15 mouse cellular contexts compared by ENCODE assay signal in genomic region chr13:60748556-60748955, GRCm38 (mm10). TPM values are rescaled to one million over a fixed set of nuclear protein-coding genes. Genes with fewer than 3 reads are reported as not detected.
A peak's percentile ranks its signal among the peaks of the same experiment; 100 is the strongest.
DNase-seq lines count a peak whose midpoint lies in the region; ATAC-seq and TF ChIP-seq lines count a peak whose summit lies in the region.
"Had no signal": no experiment of that assay in that cellular context is flagged by ENCODE, and none has a peak within 500 bp of the region (broad histone marks: within the 10 kb centered on the region; RNA-seq: fewer than 3 reads in every experiment).

No protein-coding gene starts in this region.

- no peaks in the 10 kb centered on the region for H3K4me1 ChIP-seq in intestine, postnatal 0 days (replicated peaks; ENCODE audit: control insufficient read depth, insufficient read depth, low read length)
- H3K4me1 ChIP-seq in intestine, embryonic 15.5 days (replicated peaks), result no peaks in the 10 kb centered on the region
- no peaks in the 10 kb centered on the region for H3K4me1 ChIP-seq in midbrain, postnatal 0 days (ENCODE audit: insufficient read depth, low read length)
- H3K4me1 ChIP-seq in midbrain, embryonic 10.5 days, result no peaks in the 10 kb centered on the region
- H3K4me1 ChIP-seq in stomach, postnatal 0 days (replicated peaks; ENCODE audit: control insufficient read depth, insufficient read depth), result no peaks in the 10 kb centered on the region
- H3K4me1 ChIP-seq: embryonic facial prominence, embryonic 12.5 days; limb, embryonic 12.5 days had no signal

- 89% methylated on average over 2 of the region's 2 CpGs for WGBS in intestine, postnatal 0 days
- 88% methylated on average over 2 of the region's 2 CpGs for WGBS in intestine, embryonic 15.5 days
- 87% methylated on average over 2 of the region's 2 CpGs for WGBS in midbrain, postnatal 0 days
- 87% methylated on average over 2 of the region's 2 CpGs for WGBS in midbrain, embryonic 10.5 days
- whole genome bisulfite sequencing in stomach, postnatal 0 days, result 92% methylated on average over 2 of the region's 2 CpGs

- TF ChIP-seq POLR2A in brain, embryonic 14.5 days (IDR thresholded peaks at IDR 0.05; ENCODE audit: borderline replicate concordance, extremely low read depth, insufficient read depth, insufficient read length, poor library complexity, severe bottlenecking), result no peak

- no peak overlapping the region for H3K9ac ChIP-seq in intestine, postnatal 0 days (ENCODE audit: low read depth, low read length)
- H3K9ac ChIP-seq in intestine, embryonic 15.5 days, result no peak overlapping the region
- H3K9ac ChIP-seq in midbrain, postnatal 0 days (replicated peaks; ENCODE audit: low read length, poor library complexity, severe bottlenecking), result no peak overlapping the region
- no peak overlapping the region for H3K9ac ChIP-seq in stomach, postnatal 0 days (ENCODE audit: low read length)
- H3K9ac ChIP-seq: embryonic facial prominence, embryonic 12.5 days; heart, embryonic 15.5 days; limb, embryonic 12.5 days had no signal

- H3K4me3 ChIP-seq in intestine, postnatal 0 days (ENCODE audit: low read depth, low read length), result no peak overlapping the region
- no peak overlapping the region for H3K4me3 ChIP-seq in intestine, embryonic 15.5 days (replicated peaks)
- H3K4me3 ChIP-seq in midbrain, postnatal 0 days (ENCODE audit: low read depth, low read length), result no peak overlapping the region
- H3K4me3 ChIP-seq in midbrain, embryonic 10.5 days, result no peak overlapping the region
- no peak overlapping the region for H3K4me3 ChIP-seq in stomach, postnatal 0 days (ENCODE audit: low read depth, low read length)
- H3K4me3 ChIP-seq: embryonic facial prominence, embryonic 12.5 days; heart, embryonic 15.5 days; limb, embryonic 12.5 days had no signal

- ATAC-seq in intestine, postnatal 0 days, result 0 out of 2 replicates have a peak, but pooled peaks have one; percentile 27
- no peak for ATAC-seq in intestine, embryonic 15.5 days
- ATAC-seq in midbrain, postnatal 0 days (ENCODE audit: low FRiP score), result no peak
- no peak for ATAC-seq in stomach, postnatal 0 days (ENCODE audit: low FRiP score, low TSS enrichment)

- peaks cover 4% of the 10 kb centered on the region; the same call in 1 of the 2 replicates for H3K36me3 ChIP-seq in intestine, postnatal 0 days (ENCODE audit: control insufficient read depth, insufficient read depth)
- no peaks in the 10 kb centered on the region for H3K36me3 ChIP-seq in intestine, embryonic 15.5 days
- H3K36me3 ChIP-seq in midbrain, postnatal 0 days (ENCODE audit: insufficient read depth, low read length), result peaks cover 58% of the 10 kb centered on the region
- peaks cover 57% of the 10 kb centered on the region for H3K36me3 ChIP-seq in midbrain, embryonic 10.5 days
- peaks cover 8% of the 10 kb centered on the region for H3K36me3 ChIP-seq in stomach, postnatal 0 days (ENCODE audit: control insufficient read depth, insufficient read depth, low read length)

- no peaks in the 10 kb centered on the region for H3K9me3 ChIP-seq in intestine, postnatal 0 days (ENCODE audit: control insufficient read depth)
- H3K9me3 ChIP-seq in intestine, embryonic 15.5 days, result no peaks in the 10 kb centered on the region
- no peaks in the 10 kb centered on the region for H3K9me3 ChIP-seq in midbrain, postnatal 0 days (ENCODE audit: low read length)
- H3K9me3 ChIP-seq in midbrain, embryonic 10.5 days (replicated peaks), result no peaks in the 10 kb centered on the region
- no peaks in the 10 kb centered on the region for H3K9me3 ChIP-seq in stomach, postnatal 0 days (ENCODE audit: control insufficient read depth, low read length)
- H3K9me3 ChIP-seq: embryonic facial prominence, embryonic 12.5 days; heart, embryonic 15.5 days; limb, embryonic 12.5 days had no signal

- no peaks in the 10 kb centered on the region for H3K27me3 ChIP-seq in intestine, postnatal 0 days (replicated peaks; ENCODE audit: control insufficient read depth, insufficient read depth, low read length)
- no peaks in the 10 kb centered on the region for H3K27me3 ChIP-seq in intestine, embryonic 15.5 days (replicated peaks)
- no peaks in the 10 kb centered on the region for H3K27me3 ChIP-seq in midbrain, postnatal 0 days (ENCODE audit: insufficient read depth, low read length)
- H3K27me3 ChIP-seq in midbrain, embryonic 10.5 days (ENCODE audit: low read depth, poor library complexity, severe bottlenecking), result no peaks in the 10 kb centered on the region
- no peaks in the 10 kb centered on the region for H3K27me3 ChIP-seq in stomach, postnatal 0 days (ENCODE audit: control insufficient read depth, insufficient read depth, low read length)
- H3K27me3 ChIP-seq: embryonic facial prominence, embryonic 12.5 days; heart, embryonic 15.5 days; limb, embryonic 12.5 days had no signal

- no peak for TF ChIP-seq EP300 in stomach, postnatal 0 days (optimal IDR thresholded peaks at IDR 0.05)

- peak; percentile 19 for DNase-seq in midbrain, postnatal 0 days (ENCODE audit: low spot score)
- DNase-seq in midbrain, embryonic 10.5 days (ENCODE audit: low spot score), result no peak
- DNase-seq in brain, embryonic 14.5 days (ENCODE audit: low read depth), result no peak
- no peak for DNase-seq in stomach, postnatal 0 days (ENCODE audit: low spot score)
- no peak for DNase-seq in adrenal gland, postnatal 10 days
- no peak for DNase-seq in ovary, postnatal 14 days (ENCODE audit: low spot score)

- no peak overlapping the region for H3K4me2 ChIP-seq in intestine, postnatal 0 days (replicated peaks; ENCODE audit: low read depth)
- no peak overlapping the region for H3K4me2 ChIP-seq in intestine, embryonic 15.5 days (replicated peaks)
- no peak overlapping the region for H3K4me2 ChIP-seq in midbrain, postnatal 0 days (ENCODE audit: low read depth, low read length, poor library complexity, severe bottlenecking)
- no peak overlapping the region for H3K4me2 ChIP-seq in stomach, postnatal 0 days (replicated peaks; ENCODE audit: low read depth)
- H3K4me2 ChIP-seq: embryonic facial prominence, embryonic 12.5 days; heart, embryonic 15.5 days; limb, embryonic 12.5 days had no signal

- TF ChIP-seq CTCF in intestine, postnatal 0 days (IDR thresholded peaks at IDR 0.05; ENCODE audit: low read depth), result peak; percentile 74
- peak; percentile 73 for TF ChIP-seq CTCF in midbrain, postnatal 0 days (IDR thresholded peaks at IDR 0.05)
- peak; percentile 55; the same call in 1 of the 2 replicates for TF ChIP-seq CTCF in brain, embryonic 14.5 days (IDR thresholded peaks at IDR 0.05; ENCODE audit: borderline replicate concordance, extremely low read depth, insufficient read depth, insufficient read length)
- TF ChIP-seq CTCF in stomach, postnatal 0 days (IDR thresholded peaks at IDR 0.05; ENCODE audit: low read depth), result peak; percentile 73

- H3K27ac ChIP-seq in intestine, postnatal 0 days (ENCODE audit: low read depth, low read length), result no peak overlapping the region
- no peak overlapping the region for H3K27ac ChIP-seq in intestine, embryonic 15.5 days
- H3K27ac ChIP-seq in midbrain, postnatal 0 days (ENCODE audit: low read depth, low read length), result no peak overlapping the region
- H3K27ac ChIP-seq in midbrain, embryonic 10.5 days (replicated peaks), result no peak overlapping the region
- H3K27ac ChIP-seq in stomach, postnatal 0 days (replicated peaks), result no peak overlapping the region
- H3K27ac ChIP-seq: embryonic facial prominence, embryonic 12.5 days; heart, embryonic 15.5 days; limb, embryonic 12.5 days had no signal

RNA-seq across cellular contexts. Expression of gene BC051665, which starts 37.6 kb away (rescaled TPM):
- polyA plus RNA-seq in intestine, postnatal 0 days (2015; fragmentation: Nextera tagmentation; extraction: Ambion mirVana), result not detected in 2 replicates
- not detected in 2 replicates for polyA plus RNA-seq in intestine, embryonic 15.5 days (2015; fragmentation: Nextera tagmentation; extraction: Ambion mirVana)
- not detected in 2 replicates for total RNA-seq in midbrain, postnatal 0 days (2014; rRNA removed)
- polyA plus RNA-seq in midbrain, postnatal 0 days (2015; fragmentation: Nextera tagmentation; extraction: Ambion mirVana), result not detected in 2 replicates
- not detected in 2 replicates for polyA plus RNA-seq in midbrain, embryonic 10.5 days (2016; fragmentation: Nextera tagmentation; extraction: Ambion mirVana)
- not detected in 2 replicates for polyA plus RNA-seq in brain, embryonic 14.5 days (2012; rRNA removed)
- polyA plus RNA-seq in stomach, postnatal 0 days (2015; fragmentation: Nextera tagmentation; extraction: Ambion mirVana), result not detected in 2 replicates
- not detected for total RNA-seq in adrenal gland, postnatal 10 days (2021)
- total RNA-seq: megakaryocyte-erythroid progenitor cell, adult 5-6 weeks had no signal
- polyA plus RNA-seq: embryonic facial prominence, embryonic 12.5 days; frontal cortex, adult 2 months; heart, embryonic 15.5 days; kidney, embryonic 16.5 days; limb, embryonic 12.5 days; testis, adult 2 months had no signal

RNA-seq across cellular contexts. Expression of gene Ctsll3, which starts 54.1 kb away (rescaled TPM):
- polyA plus RNA-seq in intestine, postnatal 0 days (2015; fragmentation: Nextera tagmentation; extraction: Ambion mirVana), result not detected in 2 replicates
- polyA plus RNA-seq in intestine, embryonic 15.5 days (2015; fragmentation: Nextera tagmentation; extraction: Ambion mirVana), result not detected in 2 replicates
- total RNA-seq in midbrain, postnatal 0 days (2014; rRNA removed), result not detected in 2 replicates
- polyA plus RNA-seq in midbrain, postnatal 0 days (2015; fragmentation: Nextera tagmentation; extraction: Ambion mirVana), result not detected in 2 replicates
- not detected in 2 replicates for polyA plus RNA-seq in midbrain, embryonic 10.5 days (2016; fragmentation: Nextera tagmentation; extraction: Ambion mirVana)
- not detected in 2 replicates for polyA plus RNA-seq in brain, embryonic 14.5 days (2012; rRNA removed)
- polyA plus RNA-seq in stomach, postnatal 0 days (2015; fragmentation: Nextera tagmentation; extraction: Ambion mirVana), result 0.82 and 0.90 TPM in 2 replicates
- total RNA-seq in adrenal gland, postnatal 10 days (2021), result not detected
- total RNA-seq: megakaryocyte-erythroid progenitor cell, adult 5-6 weeks had no signal
- polyA plus RNA-seq: embryonic facial prominence, embryonic 12.5 days; frontal cortex, adult 2 months; heart, embryonic 15.5 days; kidney, embryonic 16.5 days; limb, embryonic 12.5 days; testis, adult 2 months had no signal
